Mouse (Mus musculus) E14TG2a.4 (cell line): ENCODE results near the gene Irgm1.
"Not testable (repeated sequence)": the region's sequence is repeated elsewhere in the genome, so short reads cannot be mapped to it uniquely, and the experiment has no call there.

Experiments
- CTCF ChIP-seq: conservative IDR thresholded peaks from 2 replicates; pipeline ENCODE4 v1.5.1; 2014; ENCODE audit warnings: low read length
- NANOG ChIP-seq: IDR thresholded peaks from 2 replicates; pipeline ENCODE4 v1.6.1; 2014; ENCODE audit warnings: borderline replicate concordance, low read length, mixed read lengths
- POU5F1 ChIP-seq: IDR thresholded peaks from 2 replicates; pipeline ENCODE4 v1.6.1; 2014; ENCODE audit warnings: low read length, borderline replicate concordance

DNA sequence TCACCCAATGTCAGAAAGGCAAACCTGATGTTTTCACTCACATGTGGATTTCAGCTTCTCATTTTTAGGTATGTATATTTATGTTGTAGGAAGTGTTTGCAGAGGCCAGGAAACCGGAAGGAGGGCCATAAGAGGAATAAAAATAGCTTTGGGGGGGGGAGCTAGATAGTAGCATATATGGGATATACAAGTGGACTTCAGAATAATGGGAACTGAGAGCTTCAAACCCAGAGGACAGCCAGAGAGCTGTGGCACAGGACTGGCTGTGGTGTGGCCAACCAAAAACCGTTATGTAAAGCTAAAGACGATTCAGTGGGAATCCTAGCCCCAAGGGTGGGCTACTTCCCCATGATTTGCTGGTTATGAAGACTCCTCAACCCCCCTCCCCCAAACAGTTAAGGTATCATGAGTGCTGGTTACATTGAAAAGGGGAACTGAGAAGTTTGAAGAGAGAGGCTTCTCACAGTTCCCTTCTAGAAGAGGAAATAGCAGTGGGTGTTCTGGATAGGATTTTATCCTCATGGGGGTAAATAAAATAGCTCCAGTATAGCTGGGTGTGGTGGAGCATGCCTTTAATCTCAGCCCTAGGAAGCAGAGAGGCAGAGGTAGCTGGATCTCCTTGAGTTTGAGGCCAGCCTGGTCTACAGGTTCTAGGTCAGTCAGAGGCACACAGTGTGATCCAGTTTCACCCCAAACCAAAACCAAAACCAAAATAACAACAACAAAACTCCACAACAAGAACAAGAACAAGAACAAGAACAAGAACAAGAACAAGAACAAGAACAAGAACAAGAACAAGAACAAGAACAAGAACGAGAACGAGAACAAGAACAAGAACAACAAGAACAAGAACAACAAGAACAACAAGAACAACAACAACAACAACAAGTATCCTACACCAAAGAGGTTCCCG, 29.4 kb upstream of the Irgm1 start:
- not testable (repeated sequence) for TF ChIP-seq CTCF, NANOG, POU5F1
